Mouse (Mus musculus): ENCODE measurements around the gene Dennd2c.
A peak's percentile ranks its signal among the peaks of the same experiment; 100 is the strongest.

Dennd2c gene

GRCm38 (mm10) chr3:103102454-103103390 is at the start of gene Dennd2c:
TSS of gene Dennd2c (plus strand) at chr3:103102604.
- DNase-seq = peak; percentile 98

GRCm38 (mm10) chr3:103056016-103056595 is 46.3 kb upstream of the Dennd2c start:
- no peak for DNase-seq

- no peak for DNase-seq
Observed at GRCm38 (mm10) chr3:103057752-103058151, 44.7 kb upstream of the Dennd2c start.

- peak; percentile 94 for DNase-seq
Observed at GRCm38 (mm10) chr3:103058207-103059157, 43.9 kb upstream of the Dennd2c start, which contains the start of gene Nras. TSS of gene Nras (plus strand) at chr3:103058285.

- DNase-seq = no peak
Observed at GRCm38 (mm10) chr3:103066927-103067326, 35.5 kb upstream of the Dennd2c start.

- DNase-seq = no peak
Observed at GRCm38 (mm10) chr3:103068971-103069370, 33.4 kb upstream of the Dennd2c start.

- DNase-seq = no peak
Observed at GRCm38 (mm10) chr3:103073771-103074170, 28.6 kb upstream of the Dennd2c start, which contains the start of gene Ampd1. TSS of gene Ampd1 (plus strand) at chr3:103074014.

GRCm38 (mm10) chr3:103075871-103076270 is 26.5 kb upstream of the Dennd2c start:
- DNase-seq = no peak

- DNase-seq = no peak
Observed at GRCm38 (mm10) chr3:103076476-103076875, 25.9 kb upstream of the Dennd2c start.

- no peak for DNase-seq
Observed at GRCm38 (mm10) chr3:103079301-103079700, 23.1 kb upstream of the Dennd2c start.

GRCm38 (mm10) chr3:103081051-103081450 is 21.4 kb upstream of the Dennd2c start:
- no peak for DNase-seq

- no peak for DNase-seq
Observed at GRCm38 (mm10) chr3:103081861-103082453, 20.4 kb upstream of the Dennd2c start.

GRCm38 (mm10) chr3:103082761-103083160 is 19.6 kb upstream of the Dennd2c start:
- DNase-seq = no peak

- DNase-seq = no peak
Observed at GRCm38 (mm10) chr3:103085986-103086385, 16.4 kb upstream of the Dennd2c start.

- no peak for DNase-seq
Observed at GRCm38 (mm10) chr3:103091753-103092152, 10.7 kb upstream of the Dennd2c start.

- no peak for DNase-seq
Observed at GRCm38 (mm10) chr3:103098662-103099061, 3.7 kb upstream of the Dennd2c start.

- no peak for DNase-seq
Observed at GRCm38 (mm10) chr3:103099667-103100066, 2.7 kb upstream of the Dennd2c start.

- no peak for DNase-seq
Observed at GRCm38 (mm10) chr3:103100735-103101134, 1.7 kb upstream of the Dennd2c start.

GRCm38 (mm10) chr3:103101194-103101593 is 1.2 kb upstream of the Dennd2c start:
- DNase-seq = no peak

GRCm38 (mm10) chr3:103101909-103102308 is 495 bp upstream of the Dennd2c start:
- DNase-seq = peak; percentile 80

GRCm38 (mm10) chr3:103107565-103108240 is 5.3 kb downstream of the Dennd2c start:
- peak; percentile 73 for DNase-seq

- no peak for DNase-seq
Observed at GRCm38 (mm10) chr3:103112216-103112615, 9.8 kb downstream of the Dennd2c start.

Data from liver (tissue).